Mouse (Mus musculus) left cerebral cortex, adult 2 months (tissue): ENCODE data around the gene Slc27a4. TPM values are rescaled to one million over a fixed set of nuclear protein-coding genes. Genes with fewer than 3 reads are reported as not detected.

Experiments
- DNase-seq, 2 experiments: peaks; one replicate each; pipeline ENCODE4 v3.0.0; 2021 to 2022; ENCODE audit warnings: low spot score in 2 of 2, mixed read lengths in 1 of 2; ENCODE audit errors: extremely low spot score in 1 of 2
- H3K27ac ChIP-seq: fragments of 200-600 bp; 2 replicates; pipeline ENCODE4 v1.8.1; 2022
- H3K4me3 ChIP-seq: fragments of 200-600 bp; 2 replicates; pipeline ENCODE4 v1.8.1; 2022
- CTCF ChIP-seq: fragments of 200-600 bp; IDR thresholded peaks from 2 replicates; pipeline ENCODE4 v1.8.1; 2022; ENCODE audit warnings: antibody characterized with exemption, mild to moderate bottlenecking, moderate library complexity
- intact Hi-C: fragments of 180-260 bp; cut with DNase I; formaldehyde crosslinking; loops from one replicate; pipeline ENCODE4 v1.15.1; 2025
- total RNA-seq, 2 experiments: library from RNA; stranded (reverse); gene quantifications; 2 replicates each; pipeline ENCODE4 v1.2.3; 2021

The Slc27a4 gene
- total RNA-seq, 2 experiments from 2014 or later: 74.7 to 80.7 TPM

GRCm38 (mm10) chr2:29826926-29827708 lies 24.7 kb downstream of the Slc27a4 start:
- peak; percentile 93 to 94 for DNase-seq
- TF ChIP-seq CTCF: no peak; the same call in 1 of the 2 replicates
- intact Hi-C loops: no loop called here
- peak overlapping the region; percentile 88 for H3K4me3 ChIP-seq
- peak overlapping the region; percentile 97 for H3K27ac ChIP-seq

GRCm38 (mm10) chr2:29827709-29828024 lies 25.2 kb downstream of the Slc27a4 start:
- intact Hi-C loops: no loop called here
- H3K27ac ChIP-seq: peak overlapping the region; percentile 88
- no peak for DNase-seq
- TF ChIP-seq CTCF: no peak
- H3K4me3 ChIP-seq: peak overlapping the region; percentile 88

DNA sequence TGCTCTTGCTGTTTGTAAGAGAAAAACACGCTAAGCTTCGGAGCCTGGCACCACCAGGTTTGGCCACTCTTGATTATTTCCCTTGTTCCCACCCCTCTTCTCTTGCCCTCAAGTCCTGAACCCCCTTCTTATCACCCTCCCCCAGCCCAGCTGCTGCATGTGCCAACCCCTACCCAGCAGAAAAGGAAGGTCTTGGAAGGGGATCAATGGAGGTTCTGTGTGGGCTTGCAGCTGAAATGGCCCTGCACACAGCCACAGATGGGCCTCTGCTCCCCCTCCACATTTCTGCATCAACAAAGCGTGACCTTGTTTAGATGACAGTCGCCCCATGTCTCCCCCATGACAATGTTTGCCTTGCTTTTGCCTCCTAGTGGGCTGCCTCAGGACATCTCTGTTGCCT lies 28.7 kb downstream of the Slc27a4 start:
- intact Hi-C loops: no loop called here
- peak overlapping the region; percentile 71; the same call in 1 of the 2 replicates for H3K27ac ChIP-seq
- no peak for TF ChIP-seq CTCF
- no peak overlapping the region for H3K4me3 ChIP-seq
- DNase-seq: peak in 1 of 2 experiments; percentile 35

DNA sequence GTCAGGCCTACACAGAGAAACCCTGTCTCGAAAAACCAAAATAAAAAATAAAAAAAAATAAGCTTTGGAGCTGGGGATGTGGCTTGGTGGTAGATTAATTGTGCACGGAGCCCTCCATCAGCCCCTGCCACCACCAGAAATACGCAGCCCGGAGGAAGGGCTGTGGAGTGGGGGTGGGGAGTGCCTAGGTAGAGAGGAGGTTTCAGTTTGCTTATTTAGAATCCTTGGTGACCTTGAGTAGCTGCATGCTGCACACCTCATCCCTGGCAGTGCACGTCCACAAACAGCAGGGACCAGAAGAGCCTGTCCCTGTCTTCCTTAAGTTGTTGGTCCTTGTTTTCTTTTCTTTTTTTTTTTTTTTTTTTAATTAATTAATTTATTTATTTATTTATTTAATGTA lies 31.4 kb downstream of the Slc27a4 start:
- no peak for DNase-seq
- H3K27ac ChIP-seq: no peak overlapping the region
- TF ChIP-seq CTCF: no peak
- intact Hi-C loops: no loop called here
- H3K4me3 ChIP-seq: no peak overlapping the region

GRCm38 (mm10) chr2:29835391-29835899 lies 33.0 kb downstream of the Slc27a4 start:
- intact Hi-C loops: no loop called here
- peak overlapping the region; percentile 66 for H3K27ac ChIP-seq
- TF ChIP-seq CTCF: no peak

GRCm38 (mm10) chr2:29839460-29839859 lies 37.0 kb downstream of the Slc27a4 start:
- no peak overlapping the region for H3K27ac ChIP-seq
- TF ChIP-seq CTCF: no peak
- no peak for DNase-seq
- no peak overlapping the region for H3K4me3 ChIP-seq
- intact Hi-C loops: no loop called here

More at GRCm38 (mm10) chr2:29835391-29835899, 33.0 kb downstream of the Slc27a4 start:
- no peak for DNase-seq
- H3K4me3 ChIP-seq: no peak overlapping the region

GRCm38 (mm10) chr2:29843231-29844105 lies 41.0 kb downstream of the Slc27a4 start:
- H3K4me3 ChIP-seq: no peak overlapping the region
- peak in 1 of 2 experiments; percentile 43 for DNase-seq
- H3K27ac ChIP-seq: peak overlapping the region; percentile 77
- TF ChIP-seq CTCF: no peak; the same call in 1 of the 2 replicates
- intact Hi-C loops: no loop called here

GRCm38 (mm10) chr2:29844115-29844514 lies 41.7 kb downstream of the Slc27a4 start:
- no peak for TF ChIP-seq CTCF
- DNase-seq: no peak
- intact Hi-C loops: no loop called here
- Histone ChIP-seq H3K27ac (peak overlapping the region; percentile 71), H3K4me3 (peak overlapping the region; percentile 34; the same call in 1 of the 2 replicates)

- TF ChIP-seq CTCF: no peak
- intact Hi-C loops: no loop called here
- H3K27ac ChIP-seq: peak overlapping the region; percentile 71; the same call in 1 of the 2 replicates
- H3K4me3 ChIP-seq: peak overlapping the region; percentile 34
- no peak for DNase-seq
Observed at GRCm38 (mm10) chr2:29844661-29845060, 42.2 kb downstream of the Slc27a4 start.

DNA sequence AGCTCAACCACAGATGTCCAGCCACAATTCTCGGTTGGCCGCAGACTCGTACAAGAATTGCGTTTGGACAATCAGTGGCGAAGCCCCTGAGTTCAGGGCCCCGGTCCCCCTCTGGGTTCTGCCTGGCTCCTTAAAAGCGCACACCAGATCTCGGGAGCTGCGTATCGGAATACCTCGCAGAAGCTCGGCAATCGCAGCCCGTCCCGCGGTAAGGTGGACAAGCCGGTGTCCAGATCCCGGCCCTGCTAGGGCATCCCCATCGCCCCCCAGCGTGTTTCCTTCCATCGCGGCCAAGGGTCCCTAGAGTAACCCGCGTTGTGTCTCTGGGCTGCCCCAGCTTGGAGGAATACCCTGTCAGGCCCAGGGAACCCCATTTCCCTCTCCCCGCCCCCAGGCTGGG lies 43.2 kb downstream of the Slc27a4 start:
- TF ChIP-seq CTCF: no peak
- DNase-seq: no peak
- intact Hi-C loops: no loop called here
- peak overlapping the region; percentile 34 for H3K4me3 ChIP-seq
- H3K27ac ChIP-seq: peak overlapping the region; percentile 75

DNA sequence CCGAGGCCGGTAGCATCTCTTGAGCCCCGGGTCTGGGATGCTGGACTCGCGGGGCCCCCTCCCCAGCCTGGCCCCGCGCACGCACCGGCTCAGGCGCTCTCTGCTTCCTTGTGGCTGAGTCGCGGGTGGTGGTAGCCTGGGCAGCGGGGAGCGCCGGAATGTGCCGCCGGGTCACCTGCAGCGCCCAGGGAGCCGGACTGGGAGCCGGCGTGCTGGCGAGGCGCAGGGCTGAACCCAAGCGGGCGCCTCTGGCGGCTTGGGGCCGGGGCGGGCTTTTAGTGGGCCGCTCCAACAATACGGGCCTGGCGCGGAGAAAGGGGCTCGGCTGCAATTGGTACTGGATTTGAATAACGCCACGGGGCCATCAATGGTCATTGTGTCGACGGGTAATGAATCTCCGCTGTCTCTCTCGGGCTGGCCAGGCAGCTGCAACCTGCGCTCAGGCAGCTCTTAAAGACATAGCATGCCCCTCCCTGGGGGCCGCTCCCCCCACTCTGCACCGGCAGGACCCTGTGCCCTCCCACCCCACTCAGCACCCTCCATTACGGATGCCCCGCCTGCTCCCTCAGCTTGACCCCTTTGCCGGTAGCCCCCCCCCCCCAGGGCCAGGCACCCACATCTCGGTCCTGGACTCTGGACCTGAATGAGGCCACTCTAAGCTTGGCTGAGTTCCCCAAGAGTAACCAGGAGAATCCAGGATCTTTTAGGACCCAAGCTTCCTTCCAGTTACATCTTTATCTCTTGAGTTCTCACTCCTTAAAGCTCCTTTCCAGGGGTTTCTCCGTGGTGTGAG lies 43.8 kb downstream of the Slc27a4 start:
- Histone ChIP-seq H3K27ac (peak overlapping the region; percentile 75), H3K4me3 (peak overlapping the region; percentile 34)
- DNase-seq: peak in 1 of 2 experiments; percentile 37
- intact Hi-C loops: no loop called here
- no peak for TF ChIP-seq CTCF
